Mouse (Mus musculus) monocyte, adult 2 months (primary cell): Measurements from ENCODE around the gene Vps13a.

ENCODE experiments used
- DNase-seq, 2 experiments: peaks; one replicate each; pipeline ENCODE4 v3.0.0; 2022; ENCODE audit warnings: low spot score in 2 of 2, low read depth in 1 of 2

Gene Vps13a

DNA sequence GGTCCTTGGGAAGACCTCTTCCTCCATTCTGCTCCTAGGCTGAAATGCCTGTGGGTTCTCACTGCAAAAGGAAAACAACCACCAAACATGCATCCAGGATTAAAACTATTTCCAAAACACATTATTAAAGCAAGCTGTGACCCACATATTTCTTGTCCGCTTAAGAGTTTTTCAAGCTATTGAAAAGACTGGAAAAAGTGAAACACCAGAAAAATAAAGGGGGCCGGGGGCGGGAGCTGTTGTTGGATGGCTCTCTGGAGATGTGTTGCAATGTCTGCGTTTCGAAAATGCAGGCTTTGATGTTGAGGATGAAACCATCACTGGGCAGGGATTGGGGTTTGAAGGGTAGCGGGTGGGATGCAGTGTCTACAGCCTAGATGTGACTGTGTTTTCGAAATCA lies 196.2 kb downstream of the Vps13a start:
- DNase-seq, result no peak

- DNase-seq, result no peak
Observed at GRCm38 (mm10) chr19:16580501-16580900, 200.2 kb downstream of the Vps13a start.

DNA sequence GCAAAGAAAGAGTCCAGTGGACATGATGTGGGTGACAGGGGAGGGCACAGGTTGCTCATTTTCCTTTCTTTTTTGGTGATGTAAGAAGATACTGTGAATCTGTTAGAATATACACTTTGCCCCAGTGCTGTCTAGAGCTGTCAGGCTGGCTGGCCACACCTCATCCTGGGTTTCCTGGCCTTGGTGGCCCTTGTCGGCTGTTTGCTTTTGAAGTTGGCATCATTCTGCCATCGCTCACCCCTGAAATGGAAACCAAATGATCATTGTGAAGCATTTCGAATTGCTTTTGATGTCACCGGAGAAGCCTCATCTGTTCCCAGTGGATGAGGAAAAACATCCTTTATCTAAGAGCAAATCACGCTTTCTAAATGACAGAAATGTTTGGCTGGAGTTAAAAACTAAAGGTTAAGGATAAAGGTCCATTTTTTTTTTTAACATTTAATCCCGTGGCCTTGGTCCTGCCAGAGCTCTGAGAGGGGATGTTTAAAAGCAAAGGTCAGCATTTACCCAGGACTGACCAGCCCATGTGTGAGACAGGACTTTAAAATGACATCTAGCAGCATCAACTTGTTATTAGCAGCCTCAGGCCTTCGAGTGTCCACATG lies 201.0 kb downstream of the Vps13a start:
- no peak for DNase-seq

- DNase-seq, result no peak
Observed at GRCm38 (mm10) chr19:16576790-16577189, 203.9 kb downstream of the Vps13a start.
